Mouse (Mus musculus) frontal cortex, postnatal 25 days (tissue): ENCODE measurements around the gene Cgn.

ENCODE experiments used
- DNase-seq, 2 experiments: peaks; one replicate each; pipeline ENCODE4 v3.0.0; 2022; ENCODE audit warnings: low spot score in 2 of 2

Cgn gene

DNA sequence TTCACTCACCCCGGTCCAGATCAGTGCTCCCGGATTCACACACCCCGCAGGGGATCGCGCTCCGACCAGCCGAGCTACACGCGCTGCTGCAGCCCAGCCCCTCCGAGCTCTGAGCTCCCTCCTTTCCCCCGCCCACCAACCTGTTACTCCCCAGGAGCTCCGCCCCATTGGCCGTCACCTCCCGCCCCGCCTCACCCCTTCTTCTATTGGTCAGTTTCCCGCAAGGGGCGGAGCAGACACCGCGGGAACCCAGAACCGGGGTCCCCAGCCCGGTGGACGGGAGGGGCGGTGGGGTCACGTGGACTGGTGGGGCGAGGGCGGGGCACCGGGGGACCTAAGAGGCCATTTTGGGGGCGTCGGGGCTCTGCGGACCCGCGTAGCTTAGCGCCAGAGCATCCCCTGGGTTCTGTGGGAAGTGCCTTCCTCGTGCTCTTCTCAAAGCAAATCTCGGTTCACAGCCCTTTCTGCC lies at the start of gene Cgn:
Gene Cgn, minus strand, starts transcription at position 126 of the 469 bp plus-strand sequence.
- peak; percentile 76 to 90 for DNase-seq

- DNase-seq, result no peak
Measured at GRCm38 (mm10) chr3:94835396-94835795, 49.1 kb upstream of the Cgn start.

- no peak for DNase-seq
Measured at GRCm38 (mm10) chr3:94833358-94833757, 47.1 kb upstream of the Cgn start.

- DNase-seq, result no peak
Measured at GRCm38 (mm10) chr3:94832701-94833100, 46.4 kb upstream of the Cgn start.

- DNase-seq, result no peak
Measured at GRCm38 (mm10) chr3:94832100-94832499, 45.8 kb upstream of the Cgn start.

GRCm38 (mm10) chr3:94824110-94824509 lies 37.8 kb upstream of the Cgn start:
- DNase-seq, result no peak

DNA sequence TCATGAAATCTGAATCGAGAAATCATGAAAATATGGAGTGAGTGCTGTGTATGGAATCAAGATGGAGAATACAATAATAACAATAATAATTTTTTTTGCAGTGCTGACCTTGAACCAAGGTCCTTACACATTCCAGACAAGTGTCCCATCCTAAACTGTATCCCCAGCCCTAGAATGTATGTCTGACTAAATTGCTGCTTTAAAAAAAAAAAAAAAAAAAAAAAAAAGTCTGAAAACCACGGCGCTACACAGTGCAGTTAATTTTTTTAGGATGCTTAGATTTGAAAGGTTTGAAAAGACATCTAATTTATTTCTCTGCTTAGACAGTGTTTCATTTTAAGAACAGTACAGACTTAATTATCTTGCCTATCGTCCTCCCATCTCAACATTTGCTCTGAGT lies 35.8 kb upstream of the Cgn start:
- no peak for DNase-seq

DNA sequence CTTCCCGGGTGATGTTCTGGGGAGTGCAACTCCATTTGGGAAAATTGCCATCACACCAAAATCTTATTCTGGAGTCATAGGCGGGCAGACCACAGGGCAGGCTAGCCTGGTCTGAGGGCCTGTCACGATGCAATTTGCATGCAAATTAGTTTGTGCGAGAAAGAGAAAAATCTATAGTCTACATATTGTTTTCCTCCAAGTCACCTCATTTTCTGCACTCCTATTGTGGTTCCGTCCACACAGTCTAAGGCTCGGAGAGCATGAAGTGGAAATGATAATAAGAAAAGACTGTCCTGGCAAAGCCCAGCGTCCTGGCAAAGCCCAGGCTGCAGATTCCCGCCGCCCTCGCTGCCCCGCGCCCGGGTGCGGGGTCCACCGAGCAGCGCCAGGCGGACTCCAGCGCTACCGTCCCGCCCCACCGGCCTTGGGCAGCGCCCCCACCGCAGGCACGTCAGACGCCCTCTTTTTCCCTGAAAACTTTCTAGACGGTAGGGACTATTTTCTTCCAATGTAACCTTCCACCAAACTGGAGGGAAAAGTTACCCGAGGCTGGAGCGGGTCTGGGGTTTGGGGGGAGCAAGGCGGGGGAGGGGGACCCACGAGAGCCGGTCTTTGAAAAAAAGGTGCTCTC lies 34.8 kb upstream of the Cgn start:
- no peak for DNase-seq

- DNase-seq, result no peak
Measured at GRCm38 (mm10) chr3:94819452-94820425, 33.4 kb upstream of the Cgn start.

DNA sequence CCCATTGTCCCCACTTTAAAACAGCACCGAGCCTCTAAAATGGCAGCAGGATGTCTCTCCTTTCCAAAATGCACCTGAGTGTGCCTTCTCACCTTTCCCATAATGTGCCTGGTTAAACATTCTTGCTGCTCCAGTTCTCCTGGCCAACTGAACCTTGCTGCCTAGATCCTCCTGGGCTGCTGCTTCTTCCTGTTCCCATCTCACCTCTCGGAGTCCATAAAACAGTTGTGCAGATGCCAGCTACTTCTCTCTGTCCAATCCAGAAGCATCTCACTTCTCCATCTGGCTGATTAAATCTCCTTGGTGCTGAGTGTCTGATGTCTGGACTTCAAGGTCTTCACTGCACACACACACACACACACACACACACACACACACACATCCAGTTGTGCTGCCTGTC lies 31.4 kb upstream of the Cgn start:
- no peak for DNase-seq

- DNase-seq, result no peak
Measured at GRCm38 (mm10) chr3:94815603-94816002, 29.3 kb upstream of the Cgn start.

DNA sequence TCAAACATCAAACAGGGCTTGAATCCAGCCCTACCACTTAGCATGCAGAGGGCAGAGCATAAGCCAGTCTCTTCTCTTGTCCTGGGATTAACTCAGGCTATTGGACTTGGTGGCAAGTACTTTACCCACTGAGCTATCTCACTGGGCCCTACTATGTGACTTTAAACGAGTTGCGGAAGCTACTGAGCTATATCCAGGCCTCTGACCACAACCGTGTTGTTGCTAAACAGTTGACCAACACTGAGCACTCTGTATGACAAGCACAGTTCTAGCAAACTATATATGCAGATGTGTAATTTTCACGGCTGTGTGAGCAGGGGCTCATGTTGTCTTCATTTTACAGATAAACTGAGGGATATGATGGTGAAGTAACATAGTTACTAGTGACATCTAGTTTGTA lies 28.4 kb upstream of the Cgn start:
- no peak for DNase-seq

DNA sequence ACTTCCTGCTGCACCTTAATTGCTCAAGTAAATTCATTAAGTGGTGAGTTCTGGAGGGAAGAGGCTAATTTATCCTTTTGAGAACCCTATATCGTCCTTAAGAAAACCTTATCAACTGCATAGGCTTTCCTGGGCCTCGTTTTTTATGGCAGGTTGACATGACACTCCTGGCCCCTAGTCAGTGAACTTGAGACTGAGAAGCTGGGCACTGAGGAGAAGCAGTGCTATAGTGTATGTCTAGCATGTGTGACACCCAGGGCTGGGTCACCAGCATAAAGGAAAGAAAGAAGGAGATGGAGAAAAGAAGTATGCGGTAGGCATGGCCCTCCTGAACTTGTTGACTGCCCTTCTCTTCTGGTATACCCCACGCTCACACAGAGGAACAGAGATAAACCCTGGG lies 27.8 kb upstream of the Cgn start:
- DNase-seq, result no peak

GRCm38 (mm10) chr3:94813651-94814050 lies 27.4 kb upstream of the Cgn start:
- no peak for DNase-seq

DNA sequence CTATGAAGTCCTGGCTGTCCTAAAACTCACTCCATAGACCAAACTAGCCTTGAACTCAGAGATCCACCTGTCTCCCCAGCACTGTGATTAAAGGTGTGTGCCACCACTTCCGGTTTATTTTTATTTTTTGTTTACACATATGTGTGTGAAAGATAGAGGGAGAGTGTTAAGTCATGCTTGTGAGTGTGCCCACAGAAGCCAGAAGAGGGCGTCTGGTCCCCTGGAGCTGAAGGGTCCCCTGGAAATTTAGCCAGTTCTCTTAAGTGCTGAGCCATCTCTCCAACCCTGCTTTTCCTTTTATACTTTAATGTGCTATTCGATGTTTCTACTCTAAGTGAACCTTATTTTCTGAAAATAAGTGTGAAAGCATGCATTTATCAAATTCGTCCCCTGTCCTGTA lies 25.3 kb upstream of the Cgn start:
- no peak for DNase-seq

GRCm38 (mm10) chr3:94808296-94808695 lies 22.0 kb upstream of the Cgn start:
- no peak for DNase-seq

DNA sequence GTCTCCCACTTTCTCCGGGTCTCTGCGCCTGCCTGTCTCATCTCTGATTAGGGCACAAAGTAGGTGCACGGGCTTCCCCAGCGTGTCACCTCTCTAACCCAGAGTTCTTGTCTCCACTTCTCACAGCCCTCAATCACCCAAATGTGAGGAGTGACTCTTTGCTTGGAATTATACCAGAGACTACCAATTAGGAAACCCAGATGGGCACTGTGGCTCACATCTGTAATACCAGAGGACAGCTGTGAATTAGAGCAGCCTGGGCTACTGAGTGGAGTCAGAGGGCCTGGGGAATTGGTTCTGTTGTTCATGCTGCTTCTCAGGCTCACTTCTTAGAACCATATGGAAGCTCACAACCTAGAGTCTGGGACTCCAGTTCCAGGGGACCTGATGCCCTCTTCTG lies 18.7 kb upstream of the Cgn start:
- no peak for DNase-seq

DNA sequence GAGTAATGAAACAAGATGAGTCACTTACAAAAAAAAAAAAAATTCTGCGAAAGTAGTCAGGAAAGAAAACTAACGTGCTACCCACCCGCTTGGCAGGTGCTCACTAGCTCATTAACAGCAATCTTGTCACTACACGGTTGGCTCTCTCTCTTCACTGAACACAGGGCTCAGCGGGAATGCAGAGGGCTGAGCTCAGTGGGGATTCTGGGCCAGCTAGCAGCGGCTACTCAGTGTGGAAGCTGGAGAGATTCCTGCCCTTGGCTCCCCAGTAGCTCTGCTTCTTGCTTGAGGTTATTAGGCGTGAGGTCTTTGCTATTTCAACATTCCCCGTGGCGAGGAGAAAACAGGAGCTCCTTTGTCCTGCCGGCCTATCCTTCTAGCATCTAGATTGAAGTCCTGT lies 17.9 kb upstream of the Cgn start:
- no peak for DNase-seq

DNA sequence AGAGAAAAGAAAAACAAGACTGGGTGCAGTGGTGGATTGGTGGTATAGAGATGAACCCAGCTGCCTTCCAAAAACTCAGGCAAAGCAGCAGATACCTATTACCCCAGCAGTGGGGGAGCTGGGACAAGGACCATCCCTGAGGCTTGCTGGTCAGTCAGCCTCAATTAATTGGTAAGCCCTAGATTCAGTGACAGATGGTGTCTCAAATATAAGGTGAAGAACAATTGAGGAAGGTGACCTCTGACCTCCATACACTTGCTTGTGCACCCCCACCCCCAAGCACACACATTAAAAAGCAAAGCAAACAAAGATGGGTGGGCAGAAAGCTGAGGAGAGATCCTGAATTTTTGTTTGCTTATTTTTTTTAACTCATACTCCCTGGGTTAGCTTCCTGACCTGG lies 9.9 kb upstream of the Cgn start:
- DNase-seq, result no peak

DNA sequence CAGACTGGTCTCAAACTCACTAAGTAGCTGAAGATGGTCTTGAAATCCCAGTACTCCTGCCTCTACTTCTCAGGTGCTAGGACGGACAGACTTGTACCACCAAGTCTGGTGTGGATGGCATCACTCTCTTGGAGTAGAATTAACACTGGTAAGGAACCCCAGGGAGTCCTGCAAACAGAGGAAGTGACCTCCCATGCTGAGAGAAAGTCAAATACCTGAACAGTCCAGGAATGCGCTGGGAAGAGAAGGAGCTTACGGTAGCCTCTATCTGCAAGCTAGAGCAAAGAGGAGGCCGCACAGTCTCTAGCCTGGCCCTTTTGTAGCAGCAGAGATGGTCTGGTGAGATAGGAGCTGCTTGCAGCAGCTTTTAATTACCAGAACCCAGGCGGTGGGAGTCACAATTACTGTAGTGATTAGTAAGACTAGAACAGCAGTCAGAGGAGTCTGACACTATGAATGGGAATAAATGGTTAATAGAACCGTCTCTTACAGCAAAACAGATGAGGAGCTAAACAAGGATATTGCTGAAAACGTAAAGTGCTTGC lies 9.4 kb upstream of the Cgn start:
- no peak for DNase-seq

DNA sequence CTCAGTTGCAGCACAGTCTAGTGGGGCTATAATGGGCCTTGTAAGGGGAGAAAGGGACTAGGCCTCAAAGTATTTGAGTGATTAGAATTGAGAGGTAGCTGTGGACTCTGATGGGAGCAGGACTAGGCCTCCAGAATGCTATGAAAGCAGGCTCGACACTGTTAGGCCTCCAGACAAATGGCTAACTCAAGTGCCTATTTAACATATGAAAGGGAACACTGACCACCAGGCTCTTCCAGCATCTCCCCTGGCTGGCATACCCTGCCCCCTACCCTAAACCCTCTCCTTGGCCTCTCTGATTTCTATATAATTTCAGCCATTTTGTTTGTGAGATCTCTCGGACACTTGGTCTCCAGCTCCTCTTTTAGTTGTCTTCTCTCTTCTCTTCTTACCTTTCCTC lies 8.1 kb upstream of the Cgn start:
- no peak for DNase-seq

- DNase-seq, result no peak
Measured at GRCm38 (mm10) chr3:94793672-94794071, 7.4 kb upstream of the Cgn start.

DNA sequence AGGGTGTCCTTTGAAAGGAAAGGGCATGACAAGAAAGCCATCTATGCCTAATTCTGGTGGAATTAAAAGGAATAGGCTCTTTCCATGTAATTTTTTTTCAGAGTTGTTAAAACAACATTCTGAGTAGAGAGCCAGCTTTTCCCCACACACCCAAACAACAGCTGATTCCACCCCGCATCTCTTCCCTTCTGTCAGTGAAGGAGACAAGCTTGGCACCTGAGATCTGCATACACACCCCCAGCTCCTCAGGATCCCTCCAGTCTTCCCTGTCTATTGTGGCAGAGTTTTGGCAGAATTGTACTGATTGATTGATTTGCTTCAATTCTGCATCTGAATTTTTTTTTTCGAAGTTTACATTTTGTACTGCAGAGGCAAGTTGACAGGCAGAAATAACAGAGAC lies 6.0 kb upstream of the Cgn start:
- DNase-seq, result no peak
